Mouse (Mus musculus): ENCODE results near the gene Prkn.

Prkn gene

DNA sequence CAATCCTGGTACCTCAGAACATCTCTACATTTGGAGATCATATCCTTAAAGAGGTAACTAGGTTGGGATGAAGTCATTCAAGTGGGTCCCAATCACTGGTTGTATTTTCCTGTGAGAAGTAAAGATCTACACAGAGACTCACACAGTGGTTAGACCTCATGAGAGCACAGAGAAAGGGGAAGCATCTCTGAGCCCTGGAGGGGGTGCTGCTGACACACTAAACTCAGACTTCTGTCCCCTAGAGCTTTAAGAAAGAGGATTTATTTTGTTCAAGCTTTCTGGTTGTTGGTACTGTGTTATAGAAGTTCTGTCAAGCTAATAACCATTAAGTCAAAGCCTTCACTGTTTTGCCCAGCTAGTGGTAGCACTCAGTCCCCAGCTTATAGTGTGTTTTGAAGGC lies 1259.2 kb downstream of the Prkn start:
- DNase-seq (ENCODE audit: low spot score): no peak

DNA sequence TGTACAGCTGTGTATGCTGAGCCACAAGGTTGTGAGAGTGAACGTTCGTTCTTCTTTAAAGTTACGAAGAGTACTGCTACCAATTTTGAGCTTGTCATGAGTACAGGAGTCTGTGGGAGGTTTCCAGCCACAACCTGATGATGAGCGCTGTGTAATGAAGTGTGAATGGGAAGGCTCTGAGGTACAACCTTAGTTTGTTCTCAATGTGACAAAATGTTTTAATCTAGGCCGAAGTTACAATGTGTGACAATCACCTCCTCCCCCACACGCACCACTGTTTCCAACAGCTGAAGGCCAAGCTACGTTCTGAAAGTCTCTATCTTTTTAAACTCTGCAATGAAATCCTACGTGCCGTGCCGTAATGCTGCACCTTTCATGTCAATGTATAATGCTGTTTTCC lies 1262.1 kb downstream of the Prkn start:
- DNase-seq (ENCODE audit: low spot score): no peak

DNA sequence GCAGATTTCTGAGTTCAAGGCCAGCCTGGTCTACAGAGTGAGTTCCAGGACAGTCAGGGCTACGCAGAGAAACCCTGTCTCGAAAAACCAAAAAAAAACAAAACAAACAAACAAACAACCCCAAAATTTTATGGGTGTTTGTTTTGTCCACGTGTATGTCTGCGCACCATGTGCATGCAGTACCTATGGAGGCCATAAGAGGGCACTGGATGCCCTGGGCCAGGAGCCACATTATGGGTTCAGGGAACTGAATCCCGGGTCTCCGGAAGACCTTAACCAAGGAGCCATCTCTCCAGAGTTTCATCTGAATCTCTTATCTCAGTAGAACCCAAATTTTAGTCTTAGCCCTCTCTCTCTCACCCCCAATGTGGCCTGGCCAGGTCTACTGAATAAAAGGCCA lies 1263.6 kb downstream of the Prkn start:
- no peak for DNase-seq (ENCODE audit: low spot score)

DNA sequence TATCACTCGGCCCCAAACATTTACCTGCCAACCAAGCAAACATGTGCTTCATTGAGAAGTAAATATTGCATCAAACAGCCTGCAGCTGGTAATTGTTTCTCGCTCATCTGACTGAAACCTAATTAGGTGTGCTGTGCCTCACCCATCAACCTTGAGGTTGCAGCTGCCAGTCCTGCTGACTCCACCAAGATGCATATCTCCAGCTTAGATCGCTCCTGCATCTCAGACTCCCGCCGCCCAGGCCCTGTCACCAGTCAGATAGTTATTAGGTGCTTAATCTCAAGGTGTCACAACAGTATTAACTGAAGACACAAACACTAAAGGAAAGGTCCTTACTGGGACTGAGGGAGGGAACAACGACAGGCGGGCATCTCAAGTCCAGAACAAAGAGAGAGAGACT lies 1264.1 kb downstream of the Prkn start:
- DNase-seq (ENCODE audit: low spot score): no peak

DNA sequence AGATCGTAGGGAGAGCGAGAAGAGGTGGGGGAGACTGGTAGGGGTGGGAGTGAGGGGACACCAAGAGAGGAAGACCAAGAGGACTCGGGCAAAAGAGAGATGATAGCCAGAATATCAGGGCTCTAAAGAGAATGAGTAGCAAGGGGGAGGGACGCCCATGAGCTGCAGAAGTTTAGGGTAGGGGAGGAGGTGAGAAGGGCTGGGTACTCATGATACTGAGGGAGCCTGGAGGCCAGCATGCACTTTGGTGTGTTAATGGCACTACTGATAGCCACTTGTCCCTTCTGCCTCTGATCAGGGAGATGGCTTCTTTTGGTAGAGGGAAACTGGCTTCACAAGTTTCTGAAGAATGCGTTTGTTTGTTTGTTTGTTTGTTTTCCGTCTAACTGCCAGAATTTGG lies 1264.5 kb downstream of the Prkn start:
- DNase-seq (ENCODE audit: low spot score): no peak

DNA sequence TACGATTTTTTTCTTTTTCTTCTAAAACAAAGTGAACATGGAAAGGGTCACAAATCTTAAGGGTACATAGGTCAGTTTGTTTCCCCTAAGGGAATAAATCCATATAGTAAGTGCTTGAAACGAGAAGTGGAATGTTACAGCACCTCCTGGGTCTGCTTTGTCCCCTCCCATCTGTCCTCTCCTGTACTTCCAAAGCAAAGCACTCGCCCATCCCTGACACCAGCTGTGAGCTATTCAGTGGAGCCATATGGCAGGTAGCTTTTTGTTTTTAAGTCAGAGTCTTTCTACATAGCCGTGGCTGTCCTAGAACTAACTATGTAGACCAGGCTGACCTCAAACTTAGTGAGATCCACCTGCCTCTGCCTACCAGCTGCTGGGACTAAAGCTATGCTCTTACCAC lies 1266.1 kb downstream of the Prkn start:
- no peak for DNase-seq (ENCODE audit: low spot score)

All from ovary, postnatal 10 days (tissue).